Mouse (Mus musculus) stomach, postnatal 0 days (tissue): ENCODE results near the gene Cyp8b1. TPM values are rescaled to one million over a fixed set of nuclear protein-coding genes. Genes with fewer than 3 reads are reported as not detected.

Experiments
- ATAC-seq: fragments of 200-750 bp; cut with Nextera tagmentation; 2 replicates; pipeline ENCODE4 v1.8.0; 2017; ENCODE audit not compliant: low FRiP score, low TSS enrichment
- DNase-seq: peaks from one replicate; pipeline ENCODE4 v3.0.0-alpha.2; 2016; ENCODE audit warnings: low spot score
- H3K27ac ChIP-seq: fragments of 300-500 bp; sonication (generic); replicated peaks from 2 replicates; pipeline ENCODE4 v1.5.1; 2014; ENCODE audit warnings: mild to moderate bottlenecking, control low read depth
- H3K27me3 ChIP-seq: fragments of 300-500 bp; sonication (generic); 2 replicates; pipeline ENCODE4 v1.6.1; 2014; ENCODE audit warnings: low read length; ENCODE audit not compliant: control insufficient read depth, insufficient read depth
- H3K36me3 ChIP-seq: fragments of 300-500 bp; sonication (generic); 2 replicates; pipeline ENCODE4 v1.6.1; 2014; ENCODE audit warnings: low read length, mixed read lengths; ENCODE audit not compliant: control insufficient read depth, insufficient read depth
- H3K4me1 ChIP-seq: fragments of 300-500 bp; sonication (generic); replicated peaks from 2 replicates; pipeline ENCODE4 v1.6.1; 2014; ENCODE audit warnings: antibody characterized with exemption; ENCODE audit not compliant: control insufficient read depth, insufficient read depth
- H3K4me2 ChIP-seq: fragments of 300-500 bp; sonication (generic); replicated peaks from 2 replicates; pipeline ENCODE4 v1.6.1; 2014; ENCODE audit warnings: low read depth, mild to moderate bottlenecking, control low read depth, moderate library complexity
- H3K4me3 ChIP-seq: fragments of 300-500 bp; sonication (generic); 2 replicates; pipeline ENCODE4 v1.5.1; 2014; ENCODE audit warnings: low read depth, low read length, control low read depth
- H3K9ac ChIP-seq: fragments of 300-500 bp; sonication (generic); 2 replicates; pipeline ENCODE4 v1.6.1; 2014; ENCODE audit warnings: mild to moderate bottlenecking, low read length, control low read depth, mixed read lengths
- H3K9me3 ChIP-seq: fragments of 300-500 bp; sonication (generic); 2 replicates; pipeline ENCODE4 v1.6.1; 2016; ENCODE audit warnings: low read length; ENCODE audit not compliant: control insufficient read depth
- CTCF ChIP-seq: IDR thresholded peaks from 2 replicates; pipeline ENCODE4 v1.5.1; 2016; ENCODE audit warnings: antibody characterized with exemption, low read depth, mild to moderate bottlenecking, moderate library complexity
- EP300 ChIP-seq: optimal IDR thresholded peaks from 2 replicates; pipeline ENCODE3; 2016; ENCODE audit warnings: antibody characterized with exemption
- WGBS: fragments of 180-500 bp; shearing (Covaris S2); extraction: QIAGEN DNeasy Blood & Tissue Kit; methylation state at CpG from one replicate; pipeline ENCODE4 v1.1.7; 2014; 5-methylcytosine and 5-hydroxymethylcytosine counted together
- polyA plus RNA-seq: library from polyadenylated mRNA; unstranded; fragments of >200 nt; fragmentation: Nextera tagmentation; extraction: Ambion mirVana; gene quantifications from 2 replicates; pipeline ENCODE4 v1.2.1, GENCODE M21; 2015

The Cyp8b1 gene
- 0.85 and 1.2 TPM in 2 replicates for polyA plus RNA-seq

GRCm38 (mm10) chr9:121916102-121916501, at the start of gene Cyp8b1:
Gene Cyp8b1, minus strand, starts transcription at chr9:121916305.
- 50% methylated on average over 8 of the region's 8 CpGs for WGBS
- ATAC-seq (peak; percentile 87), DNase-seq (peak; percentile 70)
- H3K9ac ChIP-seq: no peak within 1 kb of the TSS
- H3K36me3 ChIP-seq: no peaks in the 10 kb centered on the region
- no peaks in the 10 kb centered on the region for H3K27me3 ChIP-seq
- H3K27ac ChIP-seq: 0 out of 2 replicates have a peak within 1 kb of the TSS, but pooled peaks have one; percentile 40
- H3K9me3 ChIP-seq: no peaks in the 10 kb centered on the region
- TF ChIP-seq EP300 (no peak), CTCF (peak; percentile 20; the same call in 1 of the 2 replicates)
- H3K4me1 ChIP-seq: peaks cover 3% of the 10 kb centered on the region; the same call in 1 of the 2 replicates
- H3K4me2 ChIP-seq: no peak within 1 kb of the TSS
- H3K4me3 ChIP-seq: no peak within 1 kb of the TSS

- no peak overlapping the region for H3K9ac ChIP-seq
- no peak for ATAC-seq
- no peaks in the 10 kb centered on the region for H3K4me1 ChIP-seq
- H3K4me2 ChIP-seq: no peak overlapping the region
- no peak for DNase-seq
- no peak overlapping the region for H3K4me3 ChIP-seq
- no peak overlapping the region for H3K27ac ChIP-seq
- no peaks in the 10 kb centered on the region for H3K9me3 ChIP-seq
- TF ChIP-seq CTCF (no peak), EP300 (no peak)
- H3K36me3 ChIP-seq: no peaks in the 10 kb centered on the region
- WGBS: 85% methylated on average over 7 of the region's 7 CpGs
- no peaks in the 10 kb centered on the region for H3K27me3 ChIP-seq
Observed at GRCm38 (mm10) chr9:121964941-121965340, 48.8 kb upstream of the Cyp8b1 start.

GRCm38 (mm10) chr9:121959966-121960635, 44.0 kb upstream of the Cyp8b1 start:
- H3K4me1 ChIP-seq: no peaks in the 10 kb centered on the region
- no peaks in the 10 kb centered on the region for H3K36me3 ChIP-seq
- ATAC-seq: no peak
- H3K4me3 ChIP-seq: no peak overlapping the region
- no peaks in the 10 kb centered on the region for H3K27me3 ChIP-seq
- no peak overlapping the region for H3K9ac ChIP-seq
- no peaks in the 10 kb centered on the region for H3K9me3 ChIP-seq
- H3K27ac ChIP-seq: no peak overlapping the region
- H3K4me2 ChIP-seq: no peak overlapping the region
- TF ChIP-seq CTCF: no peak
- TF ChIP-seq EP300: no peak
- no peak for DNase-seq
- 47% methylated on average over 7 of the region's 7 CpGs for WGBS

GRCm38 (mm10) chr9:121952596-121952995, 36.5 kb upstream of the Cyp8b1 start:
- WGBS: 76% methylated on average over 6 of the region's 6 CpGs
- Histone ChIP-seq H3K9ac (no peak overlapping the region), H3K4me3 (no peak overlapping the region), H3K27ac (no peak overlapping the region), H3K9me3 (no peaks in the 10 kb centered on the region), H3K4me2 (no peak overlapping the region), H3K4me1 (peaks cover 2% of the 10 kb centered on the region), H3K27me3 (no peaks in the 10 kb centered on the region), H3K36me3 (no peaks in the 10 kb centered on the region)
- ATAC-seq (no peak), DNase-seq (no peak)
- TF ChIP-seq CTCF (no peak), EP300 (no peak)

GRCm38 (mm10) chr9:121951114-121951423, 35.0 kb upstream of the Cyp8b1 start:
- Histone ChIP-seq H3K4me2 (peak overlapping the region; percentile 61), H3K36me3 (no peaks in the 10 kb centered on the region), H3K27me3 (no peaks in the 10 kb centered on the region), H3K9me3 (no peaks in the 10 kb centered on the region), H3K4me1 (peaks cover 2% of the 10 kb centered on the region), H3K27ac (peak overlapping the region; percentile 82), H3K9ac (peak overlapping the region; percentile 56; the same call in 1 of the 2 replicates), H3K4me3 (peak overlapping the region; percentile 41)
- WGBS: 31% methylated on average over 4 of the region's 4 CpGs
- no peak for DNase-seq
- ATAC-seq: peak; percentile 45; the same call in 1 of the 2 replicates
- TF ChIP-seq CTCF (no peak; the same call in 1 of the 2 replicates), EP300 (no peak)

GRCm38 (mm10) chr9:121950418-121951113, 34.5 kb upstream of the Cyp8b1 start, which contains the start of gene Fam198a:
Gene Fam198a, plus strand, starts transcription at chr9:121950988.
- DNase-seq (peak; percentile 87), ATAC-seq (peak; percentile 88)
- WGBS: 5% methylated on average over 13 of the region's 14 CpGs
- Histone ChIP-seq H3K4me2 (peak within 1 kb of the TSS; percentile 61), H3K4me3 (peak within 1 kb of the TSS; percentile 41), H3K9me3 (no peaks in the 10 kb centered on the region), H3K4me1 (peaks cover 2% of the 10 kb centered on the region), H3K9ac (peak within 1 kb of the TSS; percentile 56), H3K27me3 (no peaks in the 10 kb centered on the region), H3K27ac (peak within 1 kb of the TSS; percentile 82), H3K36me3 (no peaks in the 10 kb centered on the region)
- TF ChIP-seq EP300 (no peak), CTCF (0 out of 2 replicates have a peak, but pooled peaks have one; percentile 19)
